Comparison of ENCODE assay signal across 18 mouse cellular contexts in genomic region chr7:34444263-34444662, GRCm38 (mm10). TPM values are rescaled to one million over a fixed set of nuclear protein-coding genes. Genes with fewer than 3 reads are reported as not detected.
DNase-seq lines count a peak whose midpoint lies in the region; ATAC-seq and TF ChIP-seq lines count a peak whose summit lies in the region.
"Had no signal": no experiment of that assay in that cellular context is flagged by ENCODE, and none has a peak within 500 bp of the region (broad histone marks: within the 10 kb centered on the region; RNA-seq: fewer than 3 reads in every experiment).

No protein-coding gene starts in this region.

- DNase-seq in forebrain, embryonic 11.5 days (ENCODE audit: low spot score) = peak; percentile 53
- peak; percentile 8 to 16 for DNase-seq in layer of hippocampus, postnatal 10 days (ENCODE audit: low spot score in 2 of 2)
- no peak for DNase-seq in layer of hippocampus, adult 2 months (ENCODE audit: low spot score in 2 of 2)
- peak; percentile 29 for DNase-seq in hindbrain, postnatal 0 days (ENCODE audit: low spot score)
- DNase-seq in retina, embryonic 14.5 days (ENCODE audit: low spot score) = peak; percentile 10
- DNase-seq: cerebellum, adult 11-12 months; gastrocnemius, postnatal 36 days; heart, postnatal 4 days; spleen, adult 18-20 months had no signal

- no peak for ATAC-seq in forebrain, embryonic 11.5 days (replicated peaks; ENCODE audit: low FRiP score)
- ATAC-seq in forebrain, embryonic 15.5 days (replicated peaks) = no peak
- no peak for ATAC-seq in hindbrain, postnatal 0 days
- no peak for ATAC-seq in erythroid progenitor cell, adult 5-6 weeks (replicated peaks; ENCODE audit: low FRiP score, poor library complexity, severe bottlenecking)
- ATAC-seq in intestine, postnatal 0 days = no peak
- ATAC-seq: activated CD4-positive, CD25-positive, alpha-beta regulatory T cell, adult 4 months had no signal

- no peak overlapping the region for H3K27ac ChIP-seq in forebrain, embryonic 11.5 days (ENCODE audit: low read depth, low read length)
- H3K27ac ChIP-seq in forebrain, embryonic 15.5 days (replicated peaks) = no peak overlapping the region
- H3K27ac ChIP-seq in layer of hippocampus, adult 2 months = no peak overlapping the region
- H3K27ac ChIP-seq in hindbrain, postnatal 0 days = no peak overlapping the region
- no peak overlapping the region for H3K27ac ChIP-seq in intestine, postnatal 0 days (ENCODE audit: low read depth, low read length)
- H3K27ac ChIP-seq: heart, embryonic 13.5 days; limb, embryonic 13.5 days; liver, embryonic 15.5 days; stomach, embryonic 15.5 days had no signal

- no peaks in the 10 kb centered on the region for H3K4me1 ChIP-seq in forebrain, embryonic 11.5 days (replicated peaks; ENCODE audit: control insufficient read depth, insufficient read depth, low read length)
- no peaks in the 10 kb centered on the region for H3K4me1 ChIP-seq in forebrain, embryonic 15.5 days
- no peaks in the 10 kb centered on the region for H3K4me1 ChIP-seq in hindbrain, postnatal 0 days (ENCODE audit: insufficient read depth, low read length)
- no peaks in the 10 kb centered on the region for H3K4me1 ChIP-seq in intestine, postnatal 0 days (replicated peaks; ENCODE audit: control insufficient read depth, insufficient read depth, low read length)
- H3K4me1 ChIP-seq: heart, embryonic 13.5 days; limb, embryonic 13.5 days; liver, embryonic 15.5 days; stomach, embryonic 15.5 days had no signal

- H3K4me2 ChIP-seq in forebrain, embryonic 11.5 days (ENCODE audit: low read depth, low read length, severe bottlenecking) = no peak overlapping the region
- H3K4me2 ChIP-seq in forebrain, embryonic 15.5 days (replicated peaks) = no peak overlapping the region
- H3K4me2 ChIP-seq in hindbrain, postnatal 0 days (ENCODE audit: low read depth, low read length) = no peak overlapping the region
- H3K4me2 ChIP-seq in intestine, postnatal 0 days (replicated peaks; ENCODE audit: low read depth) = no peak overlapping the region
- H3K4me2 ChIP-seq: heart, embryonic 13.5 days; limb, embryonic 13.5 days; liver, embryonic 15.5 days; stomach, embryonic 15.5 days had no signal

- 47% methylated on average over 17 of the region's 17 CpGs for WGBS in forebrain, embryonic 11.5 days
- WGBS in forebrain, embryonic 15.5 days = 41% methylated on average over 17 of the region's 17 CpGs
- 36% methylated on average over 17 of the region's 17 CpGs for WGBS in hindbrain, postnatal 0 days
- 53% methylated on average over 17 of the region's 17 CpGs for WGBS in intestine, postnatal 0 days

- no peak for TF ChIP-seq CTCF in layer of hippocampus, adult 2 months (conservative IDR thresholded peaks at IDR 0.05)
- no peak for TF ChIP-seq CTCF in hindbrain, postnatal 0 days (IDR thresholded peaks at IDR 0.05; ENCODE audit: low read depth)
- TF ChIP-seq CTCF in intestine, postnatal 0 days (IDR thresholded peaks at IDR 0.05; ENCODE audit: low read depth) = no peak

- H3K4me3 ChIP-seq in forebrain, embryonic 11.5 days (ENCODE audit: low read depth, low read length) = no peak overlapping the region
- H3K4me3 ChIP-seq in forebrain, embryonic 15.5 days = no peak overlapping the region
- H3K4me3 ChIP-seq in layer of hippocampus, adult 2 months = no peak overlapping the region
- H3K4me3 ChIP-seq in hindbrain, postnatal 0 days (ENCODE audit: low read length) = no peak overlapping the region
- no peak overlapping the region for H3K4me3 ChIP-seq in intestine, postnatal 0 days (ENCODE audit: low read depth, low read length)
- H3K4me3 ChIP-seq: erythroblast, embryonic 14.5 days; heart, embryonic 13.5 days; limb, embryonic 13.5 days; liver, embryonic 15.5 days; stomach, embryonic 15.5 days had no signal

- no peaks in the 10 kb centered on the region for H3K27me3 ChIP-seq in forebrain, embryonic 11.5 days (ENCODE audit: control insufficient read depth, insufficient read depth, low read length)
- no peaks in the 10 kb centered on the region for H3K27me3 ChIP-seq in forebrain, embryonic 15.5 days
- no peaks in the 10 kb centered on the region for H3K27me3 ChIP-seq in hindbrain, postnatal 0 days (ENCODE audit: insufficient read depth, low read length)
- H3K27me3 ChIP-seq in intestine, postnatal 0 days (replicated peaks; ENCODE audit: control insufficient read depth, insufficient read depth, low read length) = no peaks in the 10 kb centered on the region
- H3K27me3 ChIP-seq: heart, embryonic 13.5 days; limb, embryonic 13.5 days; liver, embryonic 15.5 days; stomach, embryonic 15.5 days had no signal

- no peak overlapping the region for H3K9ac ChIP-seq in forebrain, embryonic 11.5 days (ENCODE audit: low read length)
- no peak overlapping the region for H3K9ac ChIP-seq in forebrain, embryonic 15.5 days (replicated peaks)
- H3K9ac ChIP-seq in hindbrain, postnatal 0 days (replicated peaks; ENCODE audit: low read length) = no peak overlapping the region
- H3K9ac ChIP-seq in intestine, postnatal 0 days (ENCODE audit: low read depth, low read length) = no peak overlapping the region
- H3K9ac ChIP-seq: heart, embryonic 13.5 days; limb, embryonic 13.5 days; liver, embryonic 15.5 days; stomach, embryonic 15.5 days had no signal

- H3K9me3 ChIP-seq in forebrain, embryonic 11.5 days (ENCODE audit: control insufficient read depth, low read length) = no peaks in the 10 kb centered on the region
- no peaks in the 10 kb centered on the region for H3K9me3 ChIP-seq in forebrain, embryonic 15.5 days
- no peaks in the 10 kb centered on the region for H3K9me3 ChIP-seq in hindbrain, postnatal 0 days (ENCODE audit: low read length)
- no peaks in the 10 kb centered on the region for H3K9me3 ChIP-seq in intestine, postnatal 0 days (ENCODE audit: control insufficient read depth)
- H3K9me3 ChIP-seq: heart, embryonic 13.5 days; limb, embryonic 13.5 days; liver, embryonic 15.5 days; stomach, embryonic 15.5 days had no signal

- H3K36me3 ChIP-seq in forebrain, embryonic 11.5 days (ENCODE audit: control insufficient read depth, insufficient read depth, low read length) = no peaks in the 10 kb centered on the region
- no peaks in the 10 kb centered on the region for H3K36me3 ChIP-seq in forebrain, embryonic 15.5 days
- no peaks in the 10 kb centered on the region for H3K36me3 ChIP-seq in hindbrain, postnatal 0 days (ENCODE audit: insufficient read depth, low read length)
- no peaks in the 10 kb centered on the region for H3K36me3 ChIP-seq in intestine, postnatal 0 days (ENCODE audit: control insufficient read depth, insufficient read depth)
- H3K36me3 ChIP-seq: heart, embryonic 13.5 days; limb, embryonic 13.5 days; liver, embryonic 15.5 days; stomach, embryonic 15.5 days had no signal

RNA-seq across cellular contexts. Expression of gene Lsm14a, which starts 51.1 kb away (rescaled TPM):
- polyA plus RNA-seq in forebrain, embryonic 11.5 days (2014; fragmentation: Nextera tagmentation; extraction: Ambion mirVana) = 66.8 and 69.1 TPM in 2 replicates
- polyA plus RNA-seq in forebrain, embryonic 15.5 days (2015; fragmentation: Nextera tagmentation; extraction: Ambion mirVana) = 76.7 and 77.7 TPM in 2 replicates
- total RNA-seq in layer of hippocampus, postnatal 10 days (2021) = 10 to 100 TPM; 67.9 to 72.7 TPM
- 10 to 100 TPM; 87.3 to 94.3 TPM for total RNA-seq in layer of hippocampus, adult 2 months (2021)
- total RNA-seq in hindbrain, postnatal 0 days (2014; rRNA removed) = 28.0 and 44.9 TPM in 2 replicates
- polyA plus RNA-seq in hindbrain, postnatal 0 days (2015; fragmentation: Nextera tagmentation; extraction: Ambion mirVana) = 46.0 and 46.1 TPM in 2 replicates
- 116 and 158 TPM in 2 replicates for total RNA-seq in erythroid progenitor cell, adult 5-6 weeks (2015; ENCODE audit: low replicate concordance)
- 129 and 190 TPM in 2 replicates for total RNA-seq in erythroid progenitor cell, adult 5-6 weeks (2017; ENCODE audit: low replicate concordance)
- 46.7 and 47.1 TPM in 2 replicates for polyA plus RNA-seq in intestine, postnatal 0 days (2015; fragmentation: Nextera tagmentation; extraction: Ambion mirVana)

Comparison
In these comparisons a context has a peak if more than half of its experiments do, and no peak if none do; other contexts are left out.
1. DNase-seq: peak in forebrain, embryonic 11.5 days (single experiment), layer of hippocampus, postnatal 10 days (2 of 2), hindbrain, postnatal 0 days (single experiment) and retina, embryonic 14.5 days (single experiment); none in layer of hippocampus, adult 2 months (0 of 2).